Mouse (Mus musculus) urinary bladder, adult 18-20 months (tissue): ENCODE measurements around the gene Tsacc.

ENCODE experiments used
- DNase-seq, 2 experiments: peaks; one replicate each; pipeline ENCODE4 v3.0.0; 2022; ENCODE audit warnings: low spot score in 2 of 2, mixed read lengths in 2 of 2

The Tsacc gene

DNA sequence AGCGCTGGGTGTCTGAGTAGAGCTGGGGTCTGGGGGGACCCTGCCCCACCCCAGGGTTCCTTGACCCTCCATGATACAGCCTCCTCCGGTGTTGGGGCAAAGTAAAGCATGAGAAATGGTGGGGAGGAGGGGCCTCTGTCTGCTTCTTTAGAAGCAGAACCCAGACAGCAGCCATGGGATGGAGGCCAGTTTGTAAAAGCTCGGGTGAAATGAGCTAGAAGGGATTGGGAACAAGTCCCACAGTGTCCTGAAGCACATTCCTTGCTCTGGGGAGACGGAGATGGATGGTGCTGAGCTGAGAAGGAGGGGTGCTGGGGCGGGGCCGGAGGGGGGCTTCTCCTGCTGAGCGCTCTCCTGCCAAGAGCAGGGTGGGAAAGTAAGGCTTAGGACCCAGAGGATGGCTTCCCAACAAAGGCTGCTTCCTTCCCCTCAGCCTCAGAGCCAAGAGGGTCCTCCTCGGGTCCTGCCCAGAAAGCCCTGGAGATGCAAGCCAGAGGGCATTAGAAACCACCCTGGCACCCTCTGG, 57.9 kb downstream of the Tsacc start:
- DNase-seq: no peak

DNA sequence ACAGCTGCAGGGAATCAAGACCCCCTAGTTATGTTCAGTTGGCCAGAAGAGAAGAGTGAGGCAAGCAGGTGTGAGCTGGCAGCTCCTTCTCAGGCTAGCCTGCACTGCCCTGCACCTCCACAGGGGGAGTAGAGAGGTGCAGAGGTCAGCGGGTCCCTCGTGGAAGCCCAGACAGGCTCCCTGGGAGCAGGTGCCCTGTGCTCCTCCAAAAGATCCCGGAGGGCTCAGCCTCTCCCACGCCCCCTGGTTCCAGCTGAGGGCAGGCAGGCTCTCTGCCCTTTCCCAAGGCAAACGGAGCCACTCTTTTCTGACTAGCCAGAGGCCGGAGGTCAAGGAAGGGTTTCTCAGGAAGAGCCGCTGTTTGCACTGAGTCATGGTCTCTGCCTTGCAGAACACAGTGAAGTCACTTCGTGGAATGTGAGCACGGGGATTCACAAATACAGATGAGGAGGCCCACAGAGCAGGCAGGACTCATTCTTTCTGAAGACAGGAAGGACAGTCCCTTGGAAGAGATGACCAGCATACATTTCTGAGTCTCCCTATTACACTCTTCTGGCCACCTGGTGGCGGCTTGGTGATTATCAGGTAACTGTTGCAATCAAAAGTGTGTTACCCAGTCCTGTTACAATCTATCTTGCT, 59.1 kb downstream of the Tsacc start:
- no peak for DNase-seq

DNA sequence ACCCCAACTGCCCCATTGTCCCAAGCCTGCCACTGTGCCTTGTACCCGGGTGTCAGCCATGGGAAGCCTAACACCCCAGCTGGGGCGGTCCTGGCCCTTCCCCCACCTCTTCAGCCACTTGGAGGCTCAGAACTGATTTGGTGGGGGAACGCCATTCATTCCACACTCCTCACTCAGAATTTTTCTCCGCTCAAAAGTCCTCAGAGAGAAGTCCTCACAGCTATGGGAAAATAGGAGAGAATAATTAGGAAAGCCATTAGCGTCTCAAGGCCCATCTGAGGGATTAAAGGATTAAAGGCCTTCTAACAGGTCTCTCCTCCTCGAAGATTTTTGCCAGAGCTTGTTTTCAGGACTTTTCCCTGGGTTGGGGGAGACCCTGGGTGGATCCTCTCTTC, 59.6 kb downstream of the Tsacc start:
- no peak for DNase-seq

DNA sequence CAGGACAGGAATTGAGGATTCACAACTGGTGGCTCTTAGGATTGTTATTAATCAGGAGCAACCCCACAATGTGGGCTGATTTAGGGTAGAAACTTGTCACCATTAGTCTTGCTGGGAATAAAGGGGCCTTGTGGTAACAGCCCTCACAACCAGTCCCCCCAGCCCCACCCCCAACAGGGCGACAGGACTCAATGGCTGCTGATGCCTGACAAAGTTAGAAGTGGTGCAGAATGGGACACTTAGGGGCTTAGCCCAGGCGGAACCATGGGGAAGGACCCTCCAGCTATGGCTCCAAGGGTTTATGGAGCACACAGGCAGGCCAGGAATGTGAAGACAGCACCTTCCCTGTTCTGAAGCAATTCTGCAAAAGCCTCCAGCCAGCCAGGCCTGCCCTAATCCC, 61.2 kb downstream of the Tsacc start:
- no peak for DNase-seq

DNA sequence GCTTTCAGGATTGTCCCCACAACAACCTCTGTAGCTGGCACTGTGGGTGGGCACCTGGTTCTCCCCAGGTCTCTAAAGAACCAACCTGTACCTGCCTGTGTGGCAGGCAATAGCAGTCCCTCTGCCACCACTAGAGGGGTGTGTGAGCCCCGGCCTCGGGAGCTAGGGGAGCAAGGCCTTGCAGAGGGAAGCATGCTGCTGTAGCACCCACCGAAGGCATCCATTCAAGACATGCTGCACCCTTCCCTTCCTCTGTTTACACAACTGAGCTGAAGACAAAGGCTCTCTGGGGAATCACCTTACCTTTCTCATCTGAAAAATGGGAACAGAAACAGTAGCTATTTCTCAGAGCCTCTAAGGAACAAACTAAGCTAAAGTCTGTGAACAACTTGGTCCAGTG, 61.6 kb downstream of the Tsacc start:
- DNase-seq: no peak

DNA sequence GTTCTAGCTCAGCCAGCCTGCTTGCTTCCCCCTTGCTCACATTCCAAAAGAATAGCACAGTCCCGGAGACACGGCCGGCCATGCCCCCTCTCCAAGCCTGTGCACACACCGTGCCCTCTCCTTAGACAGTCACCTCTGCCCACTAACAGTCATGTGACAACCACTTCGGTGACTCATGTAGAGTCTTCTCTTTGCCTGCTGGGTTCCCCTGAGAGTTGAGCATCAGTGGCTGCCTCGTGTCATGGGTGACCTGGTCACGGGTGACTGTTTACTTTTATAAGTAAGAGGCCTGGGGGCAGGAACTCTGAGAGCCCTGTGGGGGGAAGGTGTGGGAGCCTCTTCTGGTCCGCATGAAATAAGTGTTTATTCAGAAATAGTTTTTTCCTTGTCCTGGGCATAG, 62.8 kb downstream of the Tsacc start:
- DNase-seq: no peak

DNA sequence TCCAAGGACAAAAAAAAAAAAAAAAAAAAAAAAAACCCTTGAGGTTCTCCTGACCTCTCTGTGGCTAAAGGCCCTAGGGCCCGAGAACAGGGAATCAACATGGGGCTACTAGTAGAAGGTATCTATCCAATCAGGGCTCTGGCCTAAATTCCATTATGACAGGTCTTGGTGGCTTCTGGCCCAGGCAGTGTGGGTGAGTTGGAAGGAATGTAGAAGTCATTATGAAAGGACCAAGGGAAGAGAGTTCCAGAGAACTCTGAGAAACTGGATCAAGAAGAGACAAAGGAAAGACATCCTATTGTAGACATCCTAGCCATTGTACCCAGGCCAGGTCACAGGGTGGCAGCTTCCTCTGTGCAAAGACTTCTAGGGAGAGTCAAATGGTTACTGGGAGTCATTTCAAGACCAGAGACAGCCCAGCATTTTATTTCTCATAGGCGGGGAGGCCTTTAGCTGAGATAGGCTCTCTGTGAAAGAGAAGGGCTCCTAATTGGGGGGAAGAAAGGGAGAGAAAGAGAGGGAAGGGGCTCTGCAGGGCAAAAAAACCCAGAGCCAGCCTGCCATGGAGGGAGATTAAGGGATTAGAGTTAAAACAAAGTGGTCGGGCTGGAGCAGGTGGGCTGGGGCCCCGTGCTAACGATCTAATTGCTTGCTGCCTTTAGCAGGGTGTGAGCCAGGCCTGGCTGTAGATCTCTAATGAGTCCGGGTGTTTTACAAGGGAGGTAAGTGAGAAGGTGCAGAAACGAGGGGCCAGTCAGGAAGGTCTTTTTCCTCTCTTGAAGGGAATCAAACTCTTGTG, 63.7 kb downstream of the Tsacc start:
- DNase-seq: no peak
